Mouse (Mus musculus): Measurements from ENCODE around the gene Mmp25. TPM values are rescaled to one million over a fixed set of nuclear protein-coding genes. Genes with fewer than 3 reads are reported as not detected.

Mmp25 gene
- total RNA-seq (2015) (22.6 and 32.1 TPM in 2 replicates), total RNA-seq (2017) (14.0 and 19.5 TPM in 2 replicates)

DNA sequence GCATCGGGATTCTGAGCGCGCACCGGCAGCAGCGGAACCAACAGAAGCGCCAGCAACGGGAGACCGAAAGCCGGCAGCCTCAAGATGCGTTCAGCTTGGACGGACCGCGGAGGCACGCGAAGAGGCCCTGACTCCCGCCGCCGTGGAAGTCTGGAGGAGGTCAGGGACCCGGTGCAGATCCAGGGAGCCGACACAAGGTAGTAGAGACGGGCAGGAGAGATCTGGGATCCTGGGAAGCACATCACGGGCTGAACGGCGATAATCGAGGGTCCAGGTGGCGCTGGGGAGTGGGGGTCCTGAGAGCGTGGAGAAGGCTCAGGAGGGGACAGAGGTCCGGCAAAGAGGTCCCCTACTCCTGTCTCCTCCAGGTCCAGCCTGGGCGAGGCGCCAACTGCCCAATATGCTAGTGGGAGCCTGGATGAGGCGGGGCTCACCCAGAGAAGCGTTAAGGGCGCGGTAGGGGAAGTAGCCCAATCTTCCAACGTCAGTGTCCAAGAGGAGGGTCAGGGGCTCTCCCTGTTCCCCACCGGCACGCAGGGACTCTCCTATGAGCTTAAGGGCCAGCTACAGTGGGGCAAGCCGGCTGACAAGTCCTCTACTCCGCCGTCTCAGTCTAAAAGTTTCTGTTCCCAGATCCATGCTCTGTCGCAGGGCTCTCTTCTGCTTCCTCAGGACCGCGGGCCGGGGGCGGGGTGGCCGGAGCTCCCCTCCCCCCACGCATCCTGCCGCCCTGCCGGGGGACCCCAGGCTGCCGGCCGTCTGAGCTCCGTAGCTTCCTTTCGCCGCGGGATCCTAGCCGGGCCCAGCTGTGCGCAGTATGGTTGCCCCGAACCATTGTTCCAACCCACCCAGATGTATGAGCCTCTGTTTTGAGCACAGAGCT lies at the start of gene Mmp25:
Gene Mmp25, minus strand, starts transcription at position 665 of the 883 bp plus-strand sequence.
- ATAC-seq (ENCODE audit: poor library complexity, severe bottlenecking) = peak; percentile 93

DNA sequence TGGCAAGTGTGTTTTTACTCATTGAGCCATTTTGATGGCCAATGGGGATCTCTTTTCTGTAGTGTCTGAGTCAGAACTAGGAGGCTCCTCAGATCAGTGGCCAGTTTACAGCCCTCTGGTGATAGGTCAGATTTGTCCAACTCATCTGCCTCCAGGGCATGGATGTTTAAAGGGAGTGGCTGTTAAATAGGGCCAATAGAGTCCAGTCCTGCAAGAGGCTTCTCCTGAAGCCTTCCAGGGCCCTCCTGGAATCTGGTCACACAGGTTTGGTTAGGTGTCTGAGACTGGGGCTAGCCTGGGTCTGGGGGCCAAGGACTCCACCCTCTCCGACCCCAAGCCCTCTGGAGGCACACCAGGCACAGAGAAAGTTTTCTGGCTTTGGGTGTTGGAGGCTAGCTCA lies 49.4 kb upstream of the Mmp25 start:
- no peak for ATAC-seq (ENCODE audit: poor library complexity, severe bottlenecking)

DNA sequence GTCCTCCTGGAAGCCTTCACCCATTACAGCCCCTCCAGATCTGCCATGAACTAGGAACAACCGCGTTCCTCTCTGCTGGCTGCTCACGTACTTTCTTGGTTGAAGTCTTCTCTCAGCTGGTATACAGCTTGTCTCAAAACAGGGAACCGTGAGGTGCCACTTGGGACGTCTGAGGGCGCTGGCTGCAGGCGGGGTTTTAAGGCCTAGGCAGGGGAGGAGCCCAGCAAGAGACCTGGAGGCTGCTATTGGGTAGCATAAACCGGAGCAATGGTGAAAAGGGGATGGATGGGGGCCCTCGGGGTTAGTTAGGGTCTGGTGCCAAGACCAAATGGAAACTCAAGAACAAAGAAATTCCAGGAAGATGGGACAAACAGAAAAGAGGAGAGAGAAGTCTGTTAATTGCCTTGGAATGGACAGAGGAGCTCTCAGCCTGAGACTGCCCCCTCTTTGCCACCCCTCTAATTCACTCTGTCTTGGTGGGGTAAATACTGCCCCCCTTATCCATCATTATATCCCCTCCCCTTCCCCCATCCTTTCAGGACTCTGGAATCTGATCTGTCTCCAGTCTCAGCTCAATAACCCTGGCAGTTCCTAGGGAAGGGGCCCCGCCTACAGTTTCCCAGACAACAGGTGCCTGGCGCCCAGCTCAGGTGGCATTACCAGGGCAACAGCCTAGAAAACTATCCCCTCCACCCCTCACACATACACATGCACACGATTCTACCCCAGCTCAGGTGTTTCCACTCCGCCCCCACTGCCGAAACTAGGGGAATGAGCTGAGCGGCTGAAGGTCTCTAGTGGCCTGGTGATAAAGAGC lies 39.0 kb upstream of the Mmp25 start, which contains the start of gene Cldn9:
Gene Cldn9, minus strand, starts transcription at position 171 of the 817 bp plus-strand sequence.
- ATAC-seq (ENCODE audit: poor library complexity, severe bottlenecking) = no peak

DNA sequence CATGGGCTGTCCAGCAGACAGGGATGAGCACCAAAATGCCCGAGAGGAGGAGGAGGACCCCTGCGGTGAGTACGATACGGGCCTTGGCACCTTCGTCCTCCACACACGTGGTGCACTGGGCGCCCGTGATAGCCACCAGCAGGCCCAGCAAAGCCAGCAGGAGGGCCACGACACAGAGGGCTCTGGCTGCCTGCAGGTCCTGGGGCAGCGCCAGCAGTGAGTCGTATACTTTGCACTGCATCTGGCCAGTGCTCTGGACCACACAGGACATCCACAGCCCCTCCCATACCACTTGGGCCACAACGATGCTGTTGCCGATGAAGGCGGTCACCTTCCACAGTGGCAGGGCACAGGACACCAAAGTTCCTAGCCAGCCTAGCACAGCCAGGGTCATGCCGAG lies 38.1 kb upstream of the Mmp25 start:
- ATAC-seq (ENCODE audit: poor library complexity, severe bottlenecking) = no peak

DNA sequence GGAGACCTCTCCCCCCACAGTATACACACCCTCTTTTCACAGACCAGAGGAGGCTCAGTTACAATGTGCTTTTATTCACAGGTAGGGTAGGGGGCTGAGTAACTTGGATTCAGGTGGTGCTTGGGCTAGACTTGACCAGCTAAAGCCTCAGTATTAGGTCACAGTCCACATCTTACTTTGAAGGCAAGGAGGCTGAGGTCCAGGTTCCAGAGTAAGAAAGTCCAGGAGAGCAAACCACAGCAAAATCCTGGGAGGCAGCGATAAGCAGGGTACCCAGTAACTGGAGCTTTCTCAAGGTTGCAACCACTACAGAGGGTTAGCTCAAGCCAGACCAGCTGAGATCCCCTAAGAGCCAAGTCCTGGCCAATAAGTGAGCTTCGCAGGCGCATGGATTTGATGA lies 37.5 kb upstream of the Mmp25 start:
- ATAC-seq (ENCODE audit: poor library complexity, severe bottlenecking) = no peak

DNA sequence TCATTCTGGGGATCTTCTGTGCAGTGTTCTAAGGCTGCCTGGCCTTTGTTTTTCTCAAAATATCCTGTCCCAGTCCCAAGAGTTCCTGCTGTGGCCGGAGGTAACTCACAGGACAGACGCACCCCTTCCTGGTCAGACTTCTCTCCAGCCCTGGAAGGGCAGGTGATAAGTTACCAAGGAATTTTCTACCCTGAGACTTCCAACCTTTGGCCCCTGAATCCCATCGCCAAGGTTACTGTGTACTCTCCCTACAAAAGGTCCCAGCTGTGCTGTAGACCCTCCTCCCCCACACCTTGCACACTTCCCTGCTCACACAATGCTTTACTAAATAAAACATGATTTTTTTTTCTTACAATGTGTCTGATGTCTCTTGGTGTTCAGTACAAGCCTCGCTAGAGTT lies 37.0 kb upstream of the Mmp25 start:
- ATAC-seq (ENCODE audit: poor library complexity, severe bottlenecking) = no peak

DNA sequence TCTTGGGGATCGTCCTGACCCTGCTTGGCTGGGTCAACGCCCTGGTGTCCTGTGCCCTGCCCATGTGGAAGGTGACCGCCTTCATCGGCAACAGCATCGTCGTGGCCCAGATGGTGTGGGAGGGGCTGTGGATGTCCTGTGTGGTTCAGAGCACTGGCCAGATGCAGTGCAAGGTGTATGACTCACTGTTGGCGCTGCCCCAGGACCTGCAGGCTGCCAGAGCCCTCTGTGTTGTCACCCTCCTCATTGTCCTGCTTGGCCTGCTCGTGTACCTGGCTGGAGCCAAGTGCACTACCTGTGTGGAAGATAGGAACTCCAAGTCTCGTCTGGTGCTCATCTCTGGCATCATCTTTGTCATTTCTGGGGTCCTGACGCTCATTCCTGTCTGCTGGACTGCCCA lies 36.0 kb upstream of the Mmp25 start:
- no peak for ATAC-seq (ENCODE audit: poor library complexity, severe bottlenecking)

DNA sequence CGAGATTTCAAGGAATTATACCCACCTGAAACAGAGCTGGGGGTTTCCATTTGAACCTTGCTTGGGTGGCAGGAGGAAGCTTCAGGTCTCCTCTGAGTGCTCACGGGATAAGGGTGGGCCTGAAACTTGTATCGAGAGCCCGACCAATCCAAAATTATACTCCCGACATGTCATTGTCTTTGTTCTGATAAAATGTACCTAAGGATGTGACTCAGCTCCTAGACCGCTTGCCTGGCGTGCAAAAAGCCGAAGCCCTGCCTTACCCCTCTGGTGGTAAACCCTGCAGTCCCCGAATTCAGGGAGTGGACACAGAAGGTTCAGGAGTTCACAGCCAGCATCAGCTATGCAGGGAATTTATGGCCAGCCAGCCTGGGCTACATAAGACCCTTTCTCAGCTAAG lies 35.3 kb upstream of the Mmp25 start:
- no peak for ATAC-seq (ENCODE audit: poor library complexity, severe bottlenecking)

DNA sequence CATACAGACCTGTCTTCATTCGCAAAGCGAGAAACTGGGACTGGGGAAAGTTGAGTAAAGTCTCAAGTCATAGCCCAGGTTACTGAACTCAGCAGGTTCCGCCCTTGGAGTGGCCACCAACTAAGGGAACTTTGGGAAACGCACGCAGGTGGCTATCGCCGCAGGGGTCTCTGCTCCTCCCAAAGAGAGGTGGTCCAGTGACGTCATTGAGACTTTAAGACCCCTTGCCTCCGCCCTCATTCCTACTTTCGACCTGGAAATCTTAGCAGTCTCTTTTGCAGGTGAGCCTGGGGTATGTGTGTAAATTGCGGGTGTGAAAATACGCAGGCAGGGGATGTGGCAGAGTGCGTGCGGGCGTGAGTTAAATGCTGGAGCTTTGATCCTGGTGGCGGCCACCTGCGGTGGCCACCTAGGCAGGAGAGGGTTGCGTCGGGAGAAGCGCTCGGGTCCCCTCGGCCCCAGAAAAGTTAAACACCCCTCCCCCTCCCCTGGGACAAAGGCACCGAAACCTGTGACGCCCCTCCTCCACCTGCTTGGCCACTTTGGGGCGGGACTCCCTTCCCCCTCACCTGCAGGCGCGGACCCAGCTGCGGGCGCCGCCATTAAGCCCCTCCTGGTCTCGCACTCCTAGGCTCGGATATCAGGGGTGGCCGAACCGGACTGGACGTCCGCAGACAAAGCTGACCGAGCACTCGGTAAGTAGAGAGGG lies 34.2 kb upstream of the Mmp25 start, which contains the start of gene Cldn6:
Gene Cldn6, plus strand, starts transcription at position 123 of the 709 bp plus-strand sequence.
- no peak for ATAC-seq (ENCODE audit: poor library complexity, severe bottlenecking)

DNA sequence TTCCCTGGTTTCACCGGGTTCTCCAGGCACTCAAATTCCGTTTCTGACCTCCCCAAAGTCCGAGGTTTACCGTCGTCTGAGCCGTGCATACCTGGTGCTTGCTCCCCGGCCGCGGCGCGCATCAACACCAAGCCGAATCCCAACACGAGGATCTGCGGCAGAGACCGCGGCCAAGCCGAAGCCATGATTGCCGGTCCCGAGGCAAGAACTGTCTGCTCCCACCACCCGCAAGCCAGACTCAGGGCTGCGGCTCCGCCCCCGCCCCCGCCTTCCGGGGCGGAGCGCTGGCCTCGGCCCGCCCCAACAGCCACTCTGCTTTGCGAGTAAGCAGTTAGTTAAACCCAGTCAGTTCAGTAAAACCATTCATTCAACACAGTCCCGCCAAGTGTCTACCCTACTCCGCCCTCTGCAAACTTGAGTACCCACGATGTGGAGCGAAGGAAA lies 32.2 kb upstream of the Mmp25 start, which contains the start of gene Tnfrsf12a:
Gene Tnfrsf12a, minus strand, starts transcription at position 233 of the 444 bp plus-strand sequence.
- ATAC-seq (ENCODE audit: poor library complexity, severe bottlenecking) = peak; percentile 56

DNA sequence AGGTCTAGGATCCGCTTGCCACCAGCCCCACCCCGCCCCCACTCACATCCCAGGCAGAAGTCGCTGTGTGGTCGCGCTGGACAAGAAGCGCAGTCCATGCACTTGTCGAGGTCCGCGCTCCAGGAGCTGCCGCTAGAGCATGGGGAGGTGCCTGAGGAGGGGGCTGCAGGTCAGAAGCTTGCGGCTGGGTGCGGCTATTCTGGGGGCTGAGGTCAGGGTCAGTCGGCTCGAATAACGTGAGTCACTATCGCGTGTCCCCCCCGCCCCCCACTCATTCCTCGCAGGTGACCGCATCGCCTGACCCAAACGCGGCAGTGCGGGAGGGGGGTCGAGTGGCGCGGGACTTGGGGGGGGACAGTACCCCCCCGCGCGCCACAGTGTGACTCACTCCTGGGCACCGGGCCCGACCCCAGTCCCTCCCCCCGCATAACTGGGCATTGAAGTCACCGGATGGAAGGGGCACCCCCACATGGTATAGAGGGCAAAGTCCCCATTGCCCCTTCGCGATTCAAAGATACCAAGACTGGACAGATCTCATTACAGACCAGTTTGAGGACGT lies 31.5 kb upstream of the Mmp25 start:
- no peak for ATAC-seq (ENCODE audit: poor library complexity, severe bottlenecking)

DNA sequence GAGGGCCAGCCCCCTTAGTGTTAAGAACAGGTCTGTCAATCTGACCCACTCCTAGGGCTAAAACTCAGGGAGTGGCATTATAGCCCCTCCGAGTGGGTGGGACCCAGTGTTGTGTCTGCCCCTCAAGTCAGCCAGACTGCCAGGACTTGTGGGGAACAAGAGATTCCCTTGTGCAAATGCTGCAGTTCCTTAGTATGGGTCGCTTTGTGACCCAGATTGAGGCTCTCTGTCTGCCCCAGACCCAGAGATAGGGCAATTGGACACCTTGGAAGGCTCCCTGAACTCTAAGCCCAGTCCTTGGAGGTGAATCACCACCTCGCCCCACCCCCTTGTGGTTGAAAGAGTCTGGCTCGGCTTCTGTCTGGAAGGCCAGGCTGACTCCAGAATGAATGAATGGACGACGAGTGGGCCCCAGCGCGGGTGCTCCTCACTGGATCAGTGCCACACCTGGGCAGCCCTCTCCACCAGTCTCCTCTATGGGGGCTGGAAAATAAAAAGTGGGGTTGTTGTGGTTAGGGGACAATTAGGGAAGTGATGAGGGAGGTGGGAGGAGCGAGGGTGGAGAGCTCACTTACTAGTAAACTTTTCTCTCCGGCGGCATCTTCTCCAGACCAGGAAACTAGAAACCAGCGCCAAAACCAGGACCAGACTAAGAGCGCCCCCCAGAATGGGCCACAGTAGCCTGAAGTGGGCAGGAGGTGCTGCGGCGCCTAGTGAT lies 30.6 kb upstream of the Mmp25 start:
- ATAC-seq (ENCODE audit: poor library complexity, severe bottlenecking) = peak; percentile 29

DNA sequence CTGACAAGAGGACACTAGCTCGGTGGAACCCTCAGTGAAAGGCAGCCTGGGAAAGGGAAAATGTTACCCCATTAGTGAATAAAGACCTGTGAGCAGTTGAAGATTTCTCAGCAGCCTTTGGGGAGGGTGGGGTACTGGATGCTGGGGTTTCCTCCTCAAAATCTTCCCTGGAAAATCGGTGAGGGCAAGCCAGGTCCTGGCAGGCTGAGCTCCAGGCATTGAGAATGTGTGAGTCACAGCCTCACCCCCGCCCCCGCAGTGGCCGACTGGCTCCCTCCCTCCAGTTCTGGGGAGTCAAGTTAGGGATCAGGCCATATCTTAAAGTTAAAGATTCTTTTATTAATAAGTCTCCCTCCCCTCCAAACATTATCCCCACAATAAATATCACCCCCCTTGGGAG lies 30.1 kb upstream of the Mmp25 start:
- no peak for ATAC-seq (ENCODE audit: poor library complexity, severe bottlenecking)

DNA sequence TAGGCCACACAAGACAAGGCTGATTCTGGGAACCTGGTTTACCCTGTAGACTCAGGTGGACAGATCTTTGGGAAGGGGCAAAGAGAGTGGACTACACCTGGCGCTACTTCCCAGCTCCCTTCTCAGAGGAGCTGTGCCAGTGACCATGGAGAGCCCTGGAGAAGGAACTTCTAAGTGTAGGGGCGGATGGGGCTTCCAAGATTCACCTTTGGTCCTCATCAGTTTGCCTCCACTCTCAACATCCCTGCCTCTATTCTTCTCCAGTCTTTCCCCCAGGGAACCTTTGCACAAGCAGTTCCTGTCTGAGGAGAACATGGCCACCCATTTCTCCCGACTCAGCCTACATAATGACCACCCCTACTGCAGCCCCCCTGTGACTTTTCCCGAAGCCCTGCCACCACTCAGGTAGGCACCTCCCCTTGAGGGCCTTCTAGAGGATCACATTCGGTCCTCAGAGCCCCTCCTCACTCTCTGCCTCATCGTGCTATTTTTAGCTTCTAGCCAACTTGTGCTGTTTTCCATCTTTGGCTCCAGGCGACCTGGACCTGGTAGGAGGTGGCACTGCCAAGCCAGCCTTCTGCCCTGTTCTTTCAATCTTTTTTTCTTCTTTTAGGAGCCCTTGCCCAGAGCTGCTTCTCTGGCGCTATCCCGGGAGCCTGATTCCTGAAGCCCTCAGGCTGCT lies 29.3 kb upstream of the Mmp25 start:
- ATAC-seq (ENCODE audit: poor library complexity, severe bottlenecking) = no peak

DNA sequence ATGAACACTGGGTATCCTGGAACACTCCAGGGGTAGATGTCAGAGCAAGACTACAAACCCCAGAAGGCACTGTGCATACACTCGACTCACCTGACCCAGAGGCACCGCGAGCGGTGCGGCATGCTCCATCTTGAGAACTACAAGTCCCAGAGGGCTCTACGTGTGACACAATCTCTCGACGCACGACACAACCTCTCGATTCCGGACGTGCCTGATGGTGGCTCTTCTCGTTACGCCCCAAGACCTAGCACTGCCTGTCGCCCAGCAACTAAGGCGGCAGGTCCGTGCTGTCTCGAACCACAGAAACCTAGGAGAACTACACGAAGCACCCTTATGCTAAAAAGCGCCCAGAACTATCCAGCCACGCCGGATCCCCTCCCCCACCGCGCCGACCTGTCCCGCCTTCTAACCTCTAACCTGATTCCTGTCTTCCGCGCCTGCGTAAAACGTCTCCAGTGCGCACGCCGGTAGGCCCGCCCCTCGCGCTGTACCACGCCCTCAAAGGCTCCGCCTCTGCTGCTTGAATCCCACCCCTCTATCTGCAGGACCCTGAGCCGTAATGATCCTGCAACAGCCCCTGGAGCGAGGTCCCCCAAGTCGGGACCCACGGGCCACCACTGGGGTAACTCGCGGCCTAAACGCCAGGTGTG lies 28.5 kb upstream of the Mmp25 start, which contains the start of the genes Hcfc1r1 and Thoc6:
Gene Hcfc1r1, plus strand, starts transcription at position 173 of the 650 bp plus-strand sequence.
Gene Thoc6, minus strand, starts transcription at position 459 of the 650 bp plus-strand sequence.
- peak; percentile 84 for ATAC-seq (ENCODE audit: poor library complexity, severe bottlenecking)

DNA sequence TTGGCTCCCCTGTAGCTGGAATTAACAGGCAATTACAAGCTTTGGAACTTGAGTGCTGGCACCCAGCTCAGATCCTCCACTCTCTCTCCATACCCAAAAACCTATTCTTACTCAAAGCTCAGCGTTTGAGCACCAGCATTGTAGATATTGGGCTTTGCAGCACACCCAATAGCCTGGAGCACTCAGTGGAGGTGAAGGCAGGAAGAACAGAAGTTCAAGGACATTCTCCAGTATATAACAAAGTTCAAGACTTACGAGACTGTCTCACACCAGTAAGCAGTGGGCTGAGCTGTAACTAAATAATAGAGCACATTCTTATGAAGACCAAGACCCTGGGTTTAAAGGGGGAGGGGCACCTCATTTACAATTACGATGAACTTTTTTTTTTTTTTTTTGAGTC lies 27.7 kb upstream of the Mmp25 start:
- no peak for ATAC-seq (ENCODE audit: poor library complexity, severe bottlenecking)

DNA sequence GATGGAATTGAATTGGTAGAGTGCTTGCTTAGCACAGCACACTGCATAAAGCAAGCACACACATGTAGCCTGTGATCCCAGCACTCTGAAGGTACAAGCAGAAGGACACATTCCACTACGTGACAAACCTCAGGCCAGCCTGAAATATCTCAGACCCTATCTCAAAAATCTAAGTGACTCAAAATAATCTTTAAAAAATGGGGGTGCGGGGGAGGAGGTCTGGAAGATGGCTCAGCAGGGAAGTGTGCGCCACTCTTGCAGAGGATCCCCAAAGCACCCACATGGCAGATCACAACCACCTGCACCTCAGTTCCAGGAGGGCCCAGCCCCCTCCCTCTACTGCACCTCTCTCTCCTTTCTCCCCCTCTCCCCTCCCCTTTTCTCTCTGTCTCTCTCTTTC lies 26.4 kb upstream of the Mmp25 start:
- no peak for ATAC-seq (ENCODE audit: poor library complexity, severe bottlenecking)

DNA sequence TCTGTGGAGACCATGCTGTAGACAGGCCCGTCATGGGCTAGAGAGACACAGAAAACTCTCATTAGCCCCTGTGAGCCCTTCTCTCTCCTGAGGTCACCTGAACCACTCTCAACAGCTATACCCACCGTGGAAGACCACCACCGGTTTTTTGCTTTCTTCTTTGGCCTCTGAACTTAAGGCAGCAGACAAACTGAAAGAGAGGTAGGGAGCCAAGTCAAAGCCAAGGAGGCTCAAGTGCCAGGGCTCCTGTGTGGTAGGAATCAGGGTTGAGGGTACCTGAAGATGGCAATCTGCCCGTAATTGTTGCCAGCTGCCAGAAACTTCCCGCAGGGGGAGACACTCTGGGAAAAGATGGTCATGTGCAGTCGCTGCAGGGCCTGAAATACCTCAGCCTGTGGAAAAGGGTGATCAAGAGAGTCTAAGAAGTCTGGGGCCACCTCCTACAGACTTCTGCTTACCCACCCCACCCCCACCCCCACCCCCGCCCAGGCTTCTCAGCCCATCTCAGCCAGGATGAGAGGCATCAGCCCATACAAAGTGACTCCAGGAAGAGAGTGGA lies 25.5 kb upstream of the Mmp25 start:
- ATAC-seq (ENCODE audit: poor library complexity, severe bottlenecking) = no peak
